Mouse (Mus musculus): ENCODE results near the gene Zfp810.

Gene Zfp810

GRCm38 (mm10) chr9:22260092-22260422 lies 47.4 kb downstream of the Zfp810 start:
- no peak for DNase-seq (ENCODE audit: low spot score)

- DNase-seq (ENCODE audit: low spot score) = peak; percentile 64
Measured at GRCm38 (mm10) chr9:22259184-22260091, 48.0 kb downstream of the Zfp810 start, which contains the start of gene Zfp599. Gene Zfp599, minus strand, starts transcription at chr9:22259895.

GRCm38 (mm10) chr9:22258784-22259183 lies 48.7 kb downstream of the Zfp810 start:
- DNase-seq (ENCODE audit: low spot score) = no peak

- no peak for DNase-seq (ENCODE audit: low spot score)
Measured at GRCm38 (mm10) chr9:22256579-22256978, 50.9 kb downstream of the Zfp810 start.

GRCm38 (mm10) chr9:22244242-22244641 lies 63.2 kb downstream of the Zfp810 start:
- no peak for DNase-seq (ENCODE audit: low spot score)

GRCm38 (mm10) chr9:22240001-22240400 lies 67.4 kb downstream of the Zfp810 start:
- no peak for DNase-seq (ENCODE audit: low spot score)

GRCm38 (mm10) chr9:22230556-22230955 lies 76.9 kb downstream of the Zfp810 start:
- no peak for DNase-seq (ENCODE audit: low spot score)

- DNase-seq (ENCODE audit: low spot score) = no peak
Measured at GRCm38 (mm10) chr9:22230061-22230460, 77.4 kb downstream of the Zfp810 start.

- DNase-seq (ENCODE audit: low spot score) = no peak
Measured at GRCm38 (mm10) chr9:22229386-22230026, 77.9 kb downstream of the Zfp810 start.

- no peak for DNase-seq (ENCODE audit: low spot score)
Measured at GRCm38 (mm10) chr9:22226846-22227245, 80.6 kb downstream of the Zfp810 start.

Data from MN1 (cell line).